7 mouse cellular contexts compared by ENCODE assay signal in the genomic region with DNA sequence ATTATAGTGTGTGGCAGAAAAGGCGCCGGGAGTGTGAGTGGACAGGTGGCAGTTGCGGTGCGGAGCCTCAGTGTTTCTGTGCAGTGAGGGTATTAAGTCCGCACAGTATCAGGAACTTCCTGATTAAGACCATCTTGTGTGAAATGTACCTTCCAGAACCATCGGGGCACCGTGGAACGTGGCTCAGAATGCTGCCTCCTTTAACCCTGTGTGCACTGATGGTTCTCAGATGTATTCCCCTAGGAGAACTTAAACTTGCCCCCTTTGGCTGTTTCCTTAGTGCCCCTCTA. TPM values are rescaled to one million over a fixed set of nuclear protein-coding genes. Genes with fewer than 3 reads are reported as not detected.
DNase-seq lines count a peak whose midpoint lies in the region; ATAC-seq and TF ChIP-seq lines count a peak whose summit lies in the region.

No protein-coding gene starts in this region.

- TF ChIP-seq POLR2A in olfactory bulb, adult 2 months (IDR thresholded peaks at IDR 0.05; ENCODE audit: insufficient read depth, low read depth, low read length) = no peak

- H3K27me3 ChIP-seq in lung, embryonic 16.5 days (ENCODE audit: control insufficient read depth, insufficient read depth, low read depth, low read length) = no peaks in the 10 kb centered on the region
- H3K27me3 ChIP-seq in forebrain, embryonic 10.5 days (ENCODE audit: poor library complexity, severe bottlenecking) = no peaks in the 10 kb centered on the region
- H3K27me3 ChIP-seq in limb, embryonic 11.5 days (ENCODE audit: control insufficient read depth, insufficient read depth, low read length) = no peaks in the 10 kb centered on the region

- H3K9me3 ChIP-seq in lung, embryonic 16.5 days (ENCODE audit: control insufficient read depth, low read length) = no peaks in the 10 kb centered on the region
- H3K9me3 ChIP-seq in forebrain, embryonic 10.5 days = no peaks in the 10 kb centered on the region
- H3K9me3 ChIP-seq in limb, embryonic 11.5 days (ENCODE audit: control insufficient read depth, low read length) = no peaks in the 10 kb centered on the region

- peak overlapping the region; percentile 21; the same call in 1 of the 2 replicates for H3K27ac ChIP-seq in lung, embryonic 16.5 days (ENCODE audit: low read length)
- H3K27ac ChIP-seq in forebrain, embryonic 10.5 days = peak overlapping the region; percentile 93
- no peak overlapping the region for H3K27ac ChIP-seq in limb, embryonic 11.5 days (replicated peaks; ENCODE audit: low read depth, low read length)
- peak overlapping the region; percentile 85 for H3K27ac ChIP-seq in olfactory bulb, adult 2 months (ENCODE audit: insufficient read depth, low read depth, low read length)

- no peak for TF ChIP-seq CTCF in olfactory bulb, adult 2 months (IDR thresholded peaks at IDR 0.05; ENCODE audit: insufficient read depth, low read depth, low read length)

- WGBS in lung, embryonic 16.5 days = 0% methylated on average over 8 of the region's 8 CpGs
- WGBS in forebrain, embryonic 10.5 days = 2% methylated on average over 8 of the region's 8 CpGs
- under 1% methylated on average over 8 of the region's 8 CpGs for WGBS in limb, embryonic 11.5 days
- 0% methylated on average over 8 of the region's 8 CpGs for WGBS in olfactory bulb, adult 2 months

- no peak for ATAC-seq in lung, embryonic 16.5 days (ENCODE audit: low read depth)
- no peak for ATAC-seq in limb, embryonic 11.5 days (ENCODE audit: insufficient number of reproducible peaks, low FRiP score, low TSS enrichment, low read depth)

- H3K4me1 ChIP-seq in lung, embryonic 16.5 days (replicated peaks; ENCODE audit: control insufficient read depth, insufficient read depth, low read length) = peaks cover 4% of the 10 kb centered on the region; the same call in 1 of the 2 replicates
- peaks cover 9% of the 10 kb centered on the region for H3K4me1 ChIP-seq in forebrain, embryonic 10.5 days
- peaks cover 4% of the 10 kb centered on the region; the same call in 1 of the 2 replicates for H3K4me1 ChIP-seq in limb, embryonic 11.5 days (ENCODE audit: control insufficient read depth, insufficient read depth, low read length)
- no peaks in the 10 kb centered on the region for H3K4me1 ChIP-seq in olfactory bulb, adult 2 months (ENCODE audit: control insufficient read depth, insufficient read depth, low read length)

- H3K36me3 ChIP-seq in lung, embryonic 16.5 days (ENCODE audit: control insufficient read depth, insufficient read depth, low read length) = no peaks in the 10 kb centered on the region
- H3K36me3 ChIP-seq in forebrain, embryonic 10.5 days (replicated peaks) = 0 out of 2 replicates have a peak, but pooled peaks cover 2% of the 10 kb centered on the region
- no peaks in the 10 kb centered on the region for H3K36me3 ChIP-seq in limb, embryonic 11.5 days (ENCODE audit: control insufficient read depth, insufficient read depth, low read length)

- H3K9ac ChIP-seq in lung, embryonic 16.5 days (ENCODE audit: low read length) = peak overlapping the region; percentile 84
- peak overlapping the region; percentile 80 for H3K9ac ChIP-seq in limb, embryonic 11.5 days (ENCODE audit: low read length)

- peak overlapping the region; percentile 69 for H3K4me3 ChIP-seq in lung, embryonic 16.5 days (ENCODE audit: low read length)
- H3K4me3 ChIP-seq in forebrain, embryonic 10.5 days = peak overlapping the region; percentile 92
- peak overlapping the region; percentile 69 for H3K4me3 ChIP-seq in limb, embryonic 11.5 days (ENCODE audit: low read depth, low read length)
- peak overlapping the region; percentile 98 for H3K4me3 ChIP-seq in olfactory bulb, adult 2 months (ENCODE audit: insufficient read depth, low read depth, low read length)

- DNase-seq in lung, postnatal 36 days = no peak
- no peak for DNase-seq in forebrain, embryonic 10.5 days (ENCODE audit: extremely low spot score, low spot score)
- no peak for DNase-seq in limb, embryonic 11.5 days (ENCODE audit: low spot score)
- DNase-seq in cerebellum, adult 9-10 months = no peak
- no peak for DNase-seq in gastrocnemius, postnatal 4 days (ENCODE audit: low spot score in 2 of 2)

- H3K4me2 ChIP-seq in lung, embryonic 16.5 days (ENCODE audit: low read depth, low read length) = peak overlapping the region; percentile 81
- H3K4me2 ChIP-seq in limb, embryonic 11.5 days (ENCODE audit: low read depth, severe bottlenecking) = peak overlapping the region; percentile 85

RNA-seq across cellular contexts. Expression of a gene that starts 0.6 kb away (rescaled TPM):
- polyA plus RNA-seq in lung, embryonic 16.5 days (2015; fragmentation: Nextera tagmentation; extraction: Ambion mirVana) = 20.7 and 24.8 TPM in 2 replicates
- 33.9 and 35.0 TPM in 2 replicates for polyA plus RNA-seq in forebrain, embryonic 10.5 days (2016; fragmentation: Nextera tagmentation; extraction: Ambion mirVana)
- polyA plus RNA-seq in limb, embryonic 11.5 days (2014; fragmentation: Nextera tagmentation; extraction: Ambion mirVana) = 22.0 and 22.4 TPM in 2 replicates
- not detected in 2 replicates for polyA plus RNA-seq in olfactory bulb, adult 2 months (2012; ENCODE audit: insufficient read depth, insufficient read length, low replicate concordance, missing spikeins)
- 10 to 100 TPM; 19.6 to 20.4 TPM for total RNA-seq in gastrocnemius, postnatal 4 days (2021)

RNA-seq across cellular contexts. Expression of a gene that starts 16.7 kb away (rescaled TPM):
- 0.25 and 0.41 TPM in 2 replicates for polyA plus RNA-seq in lung, embryonic 16.5 days (2015; fragmentation: Nextera tagmentation; extraction: Ambion mirVana)
- polyA plus RNA-seq in forebrain, embryonic 10.5 days (2016; fragmentation: Nextera tagmentation; extraction: Ambion mirVana) = 0.20 and 0.62 TPM in 2 replicates
- not detected in 2 replicates for polyA plus RNA-seq in limb, embryonic 11.5 days (2014; fragmentation: Nextera tagmentation; extraction: Ambion mirVana)
- polyA plus RNA-seq in olfactory bulb, adult 2 months (2012; ENCODE audit: insufficient read depth, insufficient read length, low replicate concordance, missing spikeins) = not detected in 2 replicates
- total RNA-seq in gastrocnemius, postnatal 4 days (2021) = under 1 TPM; 0.29 to 0.42 TPM

RNA-seq across cellular contexts. Expression of a gene that starts 21.7 kb away (rescaled TPM):
- 141 and 148 TPM in 2 replicates for polyA plus RNA-seq in lung, embryonic 16.5 days (2015; fragmentation: Nextera tagmentation; extraction: Ambion mirVana)
- 151 TPM in 2 replicates for polyA plus RNA-seq in forebrain, embryonic 10.5 days (2016; fragmentation: Nextera tagmentation; extraction: Ambion mirVana)
- 188 and 195 TPM in 2 replicates for polyA plus RNA-seq in limb, embryonic 11.5 days (2014; fragmentation: Nextera tagmentation; extraction: Ambion mirVana)
- not detected in 2 replicates for polyA plus RNA-seq in olfactory bulb, adult 2 months (2012; ENCODE audit: insufficient read depth, insufficient read length, low replicate concordance, missing spikeins)
- 10 to 100 TPM; 78.9 to 80.2 TPM for total RNA-seq in gastrocnemius, postnatal 4 days (2021)

RNA-seq across cellular contexts. Expression of a gene that starts 22.4 kb away (rescaled TPM):
- 19.9 and 21.3 TPM in 2 replicates for polyA plus RNA-seq in lung, embryonic 16.5 days (2015; fragmentation: Nextera tagmentation; extraction: Ambion mirVana)
- 17.2 and 17.3 TPM in 2 replicates for polyA plus RNA-seq in forebrain, embryonic 10.5 days (2016; fragmentation: Nextera tagmentation; extraction: Ambion mirVana)
- 18.2 and 20.0 TPM in 2 replicates for polyA plus RNA-seq in limb, embryonic 11.5 days (2014; fragmentation: Nextera tagmentation; extraction: Ambion mirVana)
- not detected in 2 replicates for polyA plus RNA-seq in olfactory bulb, adult 2 months (2012; ENCODE audit: insufficient read depth, insufficient read length, low replicate concordance, missing spikeins)
- total RNA-seq in gastrocnemius, postnatal 4 days (2021) = 1 to 10 TPM; 6.6 to 7.0 TPM

RNA-seq across cellular contexts. Expression of a gene that starts 26.6 kb away (rescaled TPM):
- polyA plus RNA-seq in lung, embryonic 16.5 days (2015; fragmentation: Nextera tagmentation; extraction: Ambion mirVana) = not detected in 2 replicates
- polyA plus RNA-seq in forebrain, embryonic 10.5 days (2016; fragmentation: Nextera tagmentation; extraction: Ambion mirVana) = not detected in 2 replicates
- polyA plus RNA-seq in limb, embryonic 11.5 days (2014; fragmentation: Nextera tagmentation; extraction: Ambion mirVana) = not detected in 2 replicates
- not detected in 2 replicates for polyA plus RNA-seq in olfactory bulb, adult 2 months (2012; ENCODE audit: insufficient read depth, insufficient read length, low replicate concordance, missing spikeins)
- total RNA-seq in gastrocnemius, postnatal 4 days (2021) = not detected

Comparison
In these comparisons a context has a peak if more than half of its experiments do, and no peak if none do; other contexts are left out.
1. RNA of a gene that starts 0.6 kb away (polyA plus RNA-seq): 33.9 to 35.0 TPM in forebrain, embryonic 10.5 days, 22.0 to 22.4 TPM in limb, embryonic 11.5 days and 20.7 to 24.8 TPM in lung, embryonic 16.5 days; not detected in olfactory bulb, adult 2 months; every median in the first group is over 10 times any median in the second.
2. Peak in every context shown above with its lines, with median percentiles within 50 percentile points of each other: H3K4me3 ChIP-seq.